Mouse (Mus musculus) spleen, adult 12 weeks (tissue): ENCODE measurements at regions not wholly inside any gene's neighbourhood (a gene's known extent, or its start where the extent isn't known, plus 50 kb on each side); places are given as distances from the start of the nearest gene placed in this dataset.

Experiments
- DNase-seq: peaks from one replicate; pipeline ENCODE4 v3.0.0; 2022; ENCODE audit warnings: low spot score

- no peak for DNase-seq
Observed at GRCm38 (mm10) chr19:32881443-32881842, 124.1 kb downstream of the Pten start.

DNA sequence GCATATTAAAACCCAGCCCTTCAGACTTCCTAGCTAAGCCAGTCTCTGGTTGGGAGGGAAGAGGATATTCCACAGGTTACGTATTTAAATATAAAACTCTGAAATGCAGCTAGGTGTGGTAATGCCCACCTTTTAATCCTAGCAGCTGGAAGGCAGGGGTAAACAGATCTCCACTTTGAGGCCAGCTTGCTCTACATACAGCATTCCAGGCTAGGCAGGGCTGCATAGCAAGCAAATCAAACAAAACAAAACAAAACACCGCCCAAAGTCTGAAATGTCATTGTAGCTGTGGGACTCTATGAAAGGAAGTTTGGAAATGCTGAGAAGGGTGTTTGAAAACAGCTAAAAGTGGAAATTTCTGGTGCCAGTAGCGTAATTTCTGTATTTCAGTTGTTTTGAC lies 127.0 kb downstream of the Pten start:
- DNase-seq = no peak

GRCm38 (mm10) chr19:32885481-32886131 lies 128.3 kb downstream of the Pten start:
- DNase-seq = no peak

DNA sequence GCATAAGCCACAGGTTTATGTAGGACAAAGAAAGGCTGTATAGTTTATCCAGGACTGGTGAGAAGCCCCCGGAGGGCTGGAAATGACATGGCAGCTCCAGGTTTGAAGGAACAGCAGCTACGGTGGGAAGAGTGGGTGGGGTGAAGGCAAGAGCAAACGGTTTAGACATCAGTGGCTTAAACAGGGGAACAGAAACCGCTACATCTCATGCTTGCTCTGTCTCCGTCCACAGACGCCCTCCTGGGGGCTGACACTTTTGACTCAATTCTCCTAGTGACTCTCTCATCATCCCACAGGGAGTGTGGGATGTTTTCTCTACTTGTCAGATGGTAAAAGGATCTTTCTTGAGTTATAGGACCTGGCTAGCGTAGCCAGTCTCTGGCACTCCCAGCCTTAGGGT lies 129.9 kb downstream of the Pten start:
- DNase-seq = no peak

- no peak for DNase-seq
Observed at GRCm38 (mm10) chr19:32888616-32889305, 131.5 kb downstream of the Pten start.

DNA sequence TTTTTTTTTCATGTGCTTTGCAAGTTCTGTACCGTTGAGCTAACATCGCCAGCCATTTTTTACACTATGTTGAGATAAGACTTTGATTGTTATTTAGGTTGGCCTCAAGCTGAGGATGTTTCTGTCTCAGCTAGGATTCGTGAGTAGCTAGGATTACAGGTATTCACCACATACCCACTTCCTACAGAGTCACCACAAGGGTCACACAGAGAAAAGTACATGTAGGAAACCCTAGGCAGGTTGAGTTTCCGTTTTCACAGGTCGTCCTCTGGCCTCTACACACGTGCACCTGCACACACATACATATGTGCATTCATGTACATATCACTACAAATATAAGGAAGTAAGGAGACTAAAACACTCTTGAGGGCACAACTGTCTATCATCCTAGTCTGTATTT lies 133.5 kb downstream of the Pten start:
- no peak for DNase-seq

- DNase-seq = no peak
Observed at GRCm38 (mm10) chr19:32892469-32892868, 135.2 kb downstream of the Pten start.

DNA sequence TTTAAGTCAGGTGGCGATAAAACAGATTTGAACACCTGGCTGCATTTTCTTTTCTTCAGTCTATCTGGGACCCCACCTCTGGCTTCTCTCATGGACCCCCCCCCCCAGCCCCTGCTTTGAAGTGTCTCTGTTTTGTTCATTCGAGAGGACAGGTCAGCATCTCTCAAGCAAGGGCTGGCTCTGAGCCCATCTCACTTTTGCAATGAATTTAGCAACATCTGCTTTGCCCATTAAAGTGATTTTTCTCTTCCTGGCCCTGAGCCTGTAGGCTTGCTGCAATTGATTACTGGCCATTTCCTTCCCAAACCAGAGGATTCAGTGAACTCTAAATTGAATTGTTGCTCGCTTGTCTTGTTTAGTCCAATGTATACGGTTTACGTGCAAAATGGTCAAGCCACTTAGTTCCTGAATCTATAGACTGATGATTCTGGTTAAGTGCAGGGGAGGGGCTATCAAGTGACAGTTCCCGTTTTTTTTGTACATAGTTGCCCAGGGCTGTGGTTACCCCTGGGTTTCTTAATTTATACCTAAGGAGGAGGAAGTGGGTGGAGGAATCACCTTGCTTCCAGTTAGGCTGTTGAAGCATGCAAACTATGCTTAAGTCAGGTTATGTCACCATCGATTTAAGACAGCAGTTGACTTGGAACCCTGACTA lies 146.3 kb downstream of the Pten start:
- no peak for DNase-seq

GRCm38 (mm10) chr19:32904517-32904916 lies 147.2 kb downstream of the Pten start:
- no peak for DNase-seq

- peak; percentile 8 for DNase-seq
Observed at GRCm38 (mm10) chr19:32905901-32906431, 148.7 kb downstream of the Pten start.

DNA sequence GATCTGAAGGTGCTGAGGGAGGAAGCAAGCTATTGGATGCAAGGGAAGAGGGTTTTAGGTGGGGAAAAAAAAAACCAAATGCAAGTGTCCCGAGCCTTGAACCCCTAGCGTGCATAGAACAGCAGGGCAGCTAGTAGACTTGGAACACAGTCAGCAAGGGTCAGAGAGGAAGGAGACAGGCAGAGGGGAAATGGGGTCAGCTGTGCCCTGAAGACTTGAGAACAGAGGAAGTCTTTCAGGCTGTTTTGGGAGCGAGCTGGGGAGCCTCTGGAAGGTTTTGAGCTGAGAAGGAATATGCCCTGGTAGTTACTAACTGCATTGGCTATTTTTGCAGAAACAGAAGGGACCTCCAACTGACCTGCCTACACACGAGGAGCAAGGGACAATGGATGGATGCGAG lies 149.5 kb downstream of the Pten start:
- DNase-seq = no peak

DNA sequence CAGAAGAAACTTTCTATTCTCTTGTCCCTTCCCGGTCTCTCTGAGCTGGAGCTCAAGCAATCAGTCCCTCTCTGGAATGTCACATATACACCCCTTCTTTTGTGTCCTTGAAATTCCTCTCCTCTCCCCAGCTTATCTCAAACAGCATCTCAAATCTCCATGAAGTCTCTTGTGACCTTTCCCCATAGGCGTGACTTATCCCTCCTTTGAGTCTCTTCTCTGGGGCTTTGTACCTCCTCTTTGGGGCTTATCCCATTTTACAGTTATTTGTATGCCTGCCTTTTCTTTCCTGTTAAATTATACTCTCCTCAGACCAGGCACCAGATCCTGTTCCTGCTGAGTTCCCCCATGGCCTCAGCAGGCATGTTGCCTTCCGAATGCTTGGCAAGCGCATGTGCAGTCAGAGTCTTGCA lies 152.8 kb downstream of the Pten start:
- no peak for DNase-seq

GRCm38 (mm10) chr19:32912323-32912722 lies 155.0 kb downstream of the Pten start:
- DNase-seq = no peak

DNA sequence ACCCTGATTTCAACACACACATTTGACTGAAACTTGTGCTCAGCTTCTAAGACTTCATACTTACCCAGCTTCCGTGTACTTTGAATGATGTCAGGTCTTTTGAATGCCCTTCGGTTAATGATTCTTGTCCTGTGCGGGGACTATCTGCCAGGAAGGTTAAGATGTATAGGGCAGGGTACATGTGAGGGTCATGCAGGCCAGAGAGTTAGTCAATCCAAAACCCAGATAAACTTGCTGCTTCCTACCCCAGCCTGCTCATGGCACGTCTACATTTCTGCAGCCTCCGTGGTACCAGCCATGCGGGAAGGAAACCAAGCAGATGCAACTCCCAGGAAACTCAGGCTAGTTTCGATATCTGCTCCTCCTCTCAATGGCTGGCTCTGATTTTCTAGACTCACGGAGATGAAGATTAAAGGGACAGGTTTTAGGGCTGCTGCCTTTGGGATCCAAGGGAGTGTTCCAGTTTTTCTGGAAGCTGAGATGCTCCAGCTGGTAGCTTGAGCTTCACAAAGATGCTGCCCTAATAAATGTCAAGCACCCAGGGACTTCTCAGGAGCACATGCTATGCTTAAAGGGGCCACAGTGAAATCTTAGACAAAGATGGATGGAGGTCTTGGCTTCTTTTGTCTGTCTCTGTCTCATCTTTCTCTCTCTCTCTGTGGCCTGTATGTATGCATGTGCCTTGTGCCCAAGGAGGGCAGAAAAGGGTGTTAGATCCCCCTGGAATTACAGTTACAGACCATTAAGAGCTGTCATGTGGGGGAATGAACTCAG lies 159.4 kb downstream of the Pten start:
- DNase-seq = no peak

DNA sequence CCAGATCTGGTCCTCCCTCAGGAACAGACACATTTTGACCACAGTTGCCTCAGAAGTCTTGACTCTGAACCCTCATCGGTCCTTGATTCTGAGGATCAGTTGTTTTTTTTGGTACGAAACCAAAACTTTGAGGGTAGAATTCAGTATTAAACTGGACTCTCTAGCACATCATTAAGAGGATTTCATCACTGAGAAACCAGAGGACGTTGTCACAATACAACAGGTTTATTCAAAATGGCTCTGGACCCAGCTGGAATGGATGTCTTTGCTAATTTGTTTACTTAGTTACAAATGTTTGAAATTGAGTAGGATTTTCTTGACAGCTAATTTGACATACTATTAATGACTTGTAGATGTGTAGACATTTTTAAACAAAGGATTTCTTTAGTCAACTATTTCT lies 163.7 kb downstream of the Pten start:
- DNase-seq = no peak

DNA sequence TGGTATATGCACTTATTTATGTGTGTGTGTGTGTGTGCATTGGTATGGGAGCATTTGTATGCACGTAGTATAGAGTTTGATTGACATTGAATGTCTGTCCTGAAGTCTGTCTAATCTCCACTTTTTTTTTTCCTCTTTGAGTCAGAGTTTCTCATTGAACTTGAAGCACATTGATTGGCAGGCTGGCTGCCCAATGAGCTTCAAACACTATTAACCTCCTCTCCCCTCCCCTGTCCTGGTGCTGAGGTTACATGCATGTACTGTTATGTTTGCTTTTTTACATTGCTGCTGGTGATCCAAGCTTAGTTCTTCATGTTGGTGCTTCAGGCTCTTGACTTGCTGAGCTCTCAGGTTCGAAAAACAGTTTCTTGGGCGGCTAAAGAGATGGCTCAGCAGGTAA lies 166.6 kb downstream of the Pten start:
- DNase-seq = no peak

GRCm38 (mm10) chr19:32925628-32926505 lies 168.6 kb downstream of the Pten start:
- DNase-seq = no peak

- DNase-seq = no peak
Observed at GRCm38 (mm10) chr19:32926571-32926970, 169.3 kb downstream of the Pten start.

GRCm38 (mm10) chr19:32933676-32934075 lies 176.4 kb downstream of the Pten start:
- DNase-seq = no peak

GRCm38 (mm10) chr19:32935638-32936037 lies 178.3 kb downstream of the Pten start:
- no peak for DNase-seq

DNA sequence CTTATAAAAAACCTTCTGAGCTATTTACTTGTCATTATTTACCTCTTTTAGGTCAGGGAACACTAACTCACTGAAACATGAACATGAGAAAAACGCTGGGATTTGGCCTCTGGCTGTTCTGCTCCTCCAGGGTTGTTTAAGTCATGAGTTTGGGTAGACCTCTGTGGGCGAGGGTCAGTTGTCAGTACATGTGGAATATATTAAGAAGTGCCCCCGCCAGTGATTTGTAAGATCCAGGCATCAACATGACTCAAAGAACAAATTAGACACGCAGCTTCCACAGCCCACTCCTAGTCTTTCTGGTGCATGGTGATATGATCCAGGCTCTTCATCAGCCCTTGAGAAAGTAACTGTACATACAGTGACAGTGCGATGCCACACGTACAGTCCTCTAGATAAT lies 180.3 kb downstream of the Pten start:
- DNase-seq = no peak
